ENCODE assay signal across 26 mouse cellular contexts in the genomic region with DNA sequence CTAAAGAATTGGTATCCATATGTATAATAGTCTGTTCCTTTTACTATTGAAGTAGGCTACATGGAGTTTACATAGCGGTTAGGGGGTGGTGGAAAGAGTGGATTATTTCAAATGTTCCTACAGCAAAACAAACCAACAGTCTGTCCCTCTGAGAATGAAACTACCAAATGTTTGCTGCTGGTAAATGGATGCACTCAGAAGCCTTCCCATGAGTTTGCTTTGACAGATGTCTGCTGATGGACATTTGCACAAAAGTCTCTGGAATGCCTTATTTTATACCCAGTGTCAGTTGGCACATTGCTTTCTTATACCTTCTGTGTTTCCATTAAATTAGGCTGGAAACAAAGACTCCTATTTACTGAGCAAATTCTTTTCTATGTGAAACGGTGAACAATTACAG.
A peak's percentile ranks its signal among the peaks of the same experiment; 100 is the strongest.
DNase-seq lines count a peak whose midpoint lies in the region; ATAC-seq and TF ChIP-seq lines count a peak whose summit lies in the region.
"Had no signal": no experiment of that assay in that cellular context is flagged by ENCODE, and none has a peak within 500 bp of the region (broad histone marks: within the 10 kb centered on the region; RNA-seq: fewer than 3 reads in every experiment).

No protein-coding gene starts in this region.

- peak; percentile 71 for ATAC-seq in forebrain, embryonic 11.5 days (replicated peaks; ENCODE audit: low FRiP score)
- ATAC-seq in forebrain, embryonic 14.5 days = peak; percentile 92
- peak; percentile 66 for ATAC-seq in forebrain, postnatal 0 days
- ATAC-seq in lung, postnatal 0 days = no peak
- ATAC-seq: hindbrain, postnatal 0 days; inflammation-experienced regulatory T-cells, adult 6 months; intestine, embryonic 16.5 days; Patski had no signal

- H3K9me3 ChIP-seq in forebrain, embryonic 11.5 days (ENCODE audit: control insufficient read depth, low read length) = no peaks in the 10 kb centered on the region
- no peaks in the 10 kb centered on the region for H3K9me3 ChIP-seq in forebrain, embryonic 10.5 days
- H3K9me3 ChIP-seq in forebrain, embryonic 14.5 days (replicated peaks; ENCODE audit: control insufficient read depth, low read length) = no peaks in the 10 kb centered on the region
- H3K9me3 ChIP-seq in forebrain, postnatal 0 days (ENCODE audit: low read length) = no peaks in the 10 kb centered on the region
- no peaks in the 10 kb centered on the region for H3K9me3 ChIP-seq in lung, postnatal 0 days (ENCODE audit: low read length)
- H3K9me3 ChIP-seq: heart, embryonic 12.5 days; heart, embryonic 15.5 days; hindbrain, embryonic 10.5 days had no signal

- no peak for TF ChIP-seq CTCF in forebrain, postnatal 0 days (IDR thresholded peaks at IDR 0.05; ENCODE audit: low read depth)
- TF ChIP-seq CTCF in lung, postnatal 0 days (IDR thresholded peaks at IDR 0.05) = no peak

- H3K4me2 ChIP-seq in forebrain, embryonic 11.5 days (ENCODE audit: low read depth, low read length, severe bottlenecking) = no peak overlapping the region
- no peak overlapping the region for H3K4me2 ChIP-seq in forebrain, embryonic 14.5 days (ENCODE audit: low read length)
- H3K4me2 ChIP-seq in forebrain, postnatal 0 days (ENCODE audit: low read depth) = no peak overlapping the region
- H3K4me2 ChIP-seq in lung, postnatal 0 days (replicated peaks; ENCODE audit: low read depth, low read length) = no peak overlapping the region
- H3K4me2 ChIP-seq: heart, embryonic 12.5 days; heart, embryonic 15.5 days; hindbrain, embryonic 14.5 days had no signal

- H3K27ac ChIP-seq in forebrain, embryonic 11.5 days (ENCODE audit: low read depth, low read length) = no peak overlapping the region
- H3K27ac ChIP-seq in forebrain, embryonic 10.5 days = no peak overlapping the region
- no peak overlapping the region for H3K27ac ChIP-seq in forebrain, embryonic 14.5 days (ENCODE audit: low read depth, low read length)
- no peak overlapping the region for H3K27ac ChIP-seq in forebrain, postnatal 0 days (ENCODE audit: low read depth, low read length)
- H3K27ac ChIP-seq in lung, postnatal 0 days (ENCODE audit: low read length) = no peak overlapping the region
- H3K27ac ChIP-seq: heart, embryonic 15.5 days; hindbrain, embryonic 10.5 days; hindbrain, embryonic 14.5 days; hindbrain, postnatal 0 days had no signal

- no peak for TF ChIP-seq EP300 in lung, postnatal 0 days (IDR thresholded peaks at IDR 0.05)

- no peak for DNase-seq in forebrain, embryonic 11.5 days (ENCODE audit: low spot score)
- no peak for DNase-seq in forebrain, embryonic 10.5 days (ENCODE audit: extremely low spot score, low spot score)
- DNase-seq in forebrain, embryonic 14.5 days (ENCODE audit: low spot score) = peak; percentile 83
- peak; percentile 18 for DNase-seq in forebrain, postnatal 0 days
- DNase-seq in retina, postnatal 1 day = no peak
- DNase-seq in lung, postnatal 0 days (ENCODE audit: low spot score) = no peak
- DNase-seq: adrenal gland, postnatal 10 days; adrenal gland, postnatal 36 days; cerebellum, adult 11-12 months; cerebellum, adult 8-10 months; cerebellum, postnatal 14 days; gastrocnemius, postnatal 25 days; heart, adult 18-20 months; heart, postnatal 10 days; heart, postnatal 36 days; kidney, adult 18-20 months had no signal

- H3K4me1 ChIP-seq in forebrain, embryonic 11.5 days (replicated peaks; ENCODE audit: control insufficient read depth, insufficient read depth, low read length) = no peaks in the 10 kb centered on the region
- no peaks in the 10 kb centered on the region; the same call in 1 of the 2 replicates for H3K4me1 ChIP-seq in forebrain, embryonic 10.5 days
- no peaks in the 10 kb centered on the region for H3K4me1 ChIP-seq in forebrain, embryonic 14.5 days (ENCODE audit: control insufficient read depth, insufficient read depth, low read length)
- H3K4me1 ChIP-seq in forebrain, postnatal 0 days (ENCODE audit: insufficient read depth) = no peaks in the 10 kb centered on the region
- H3K4me1 ChIP-seq in lung, postnatal 0 days (ENCODE audit: insufficient read depth, low read depth, low read length) = no peaks in the 10 kb centered on the region
- H3K4me1 ChIP-seq: heart, embryonic 12.5 days; heart, embryonic 15.5 days; hindbrain, embryonic 10.5 days had no signal

- H3K27me3 ChIP-seq in forebrain, embryonic 11.5 days (ENCODE audit: control insufficient read depth, insufficient read depth, low read length) = no peaks in the 10 kb centered on the region
- no peaks in the 10 kb centered on the region for H3K27me3 ChIP-seq in forebrain, embryonic 10.5 days (ENCODE audit: poor library complexity, severe bottlenecking)
- H3K27me3 ChIP-seq in forebrain, embryonic 14.5 days (replicated peaks; ENCODE audit: control insufficient read depth, insufficient read depth, low read length) = no peaks in the 10 kb centered on the region
- H3K27me3 ChIP-seq in forebrain, postnatal 0 days (ENCODE audit: insufficient read depth, low read length) = no peaks in the 10 kb centered on the region
- H3K27me3 ChIP-seq in lung, postnatal 0 days (replicated peaks; ENCODE audit: insufficient read depth, low read length) = no peaks in the 10 kb centered on the region
- H3K27me3 ChIP-seq: CH12.LX; heart, embryonic 12.5 days; heart, embryonic 15.5 days; Patski had no signal

- H3K36me3 ChIP-seq in forebrain, embryonic 11.5 days (ENCODE audit: control insufficient read depth, insufficient read depth, low read length) = no peaks in the 10 kb centered on the region
- no peaks in the 10 kb centered on the region for H3K36me3 ChIP-seq in forebrain, embryonic 10.5 days (replicated peaks)
- H3K36me3 ChIP-seq in forebrain, embryonic 14.5 days (ENCODE audit: control insufficient read depth, insufficient read depth, low read length) = no peaks in the 10 kb centered on the region
- H3K36me3 ChIP-seq in forebrain, postnatal 0 days (ENCODE audit: insufficient read depth) = no peaks in the 10 kb centered on the region
- no peaks in the 10 kb centered on the region for H3K36me3 ChIP-seq in lung, postnatal 0 days (ENCODE audit: insufficient read depth, low read length)
- H3K36me3 ChIP-seq: G1E; heart, embryonic 12.5 days; heart, embryonic 15.5 days; hindbrain, embryonic 10.5 days had no signal

- H3K4me3 ChIP-seq in forebrain, embryonic 11.5 days (ENCODE audit: low read depth, low read length) = no peak overlapping the region
- no peak overlapping the region for H3K4me3 ChIP-seq in forebrain, embryonic 10.5 days
- no peak overlapping the region for H3K4me3 ChIP-seq in forebrain, embryonic 14.5 days (ENCODE audit: low read depth, low read length)
- no peak overlapping the region for H3K4me3 ChIP-seq in forebrain, postnatal 0 days (ENCODE audit: low read depth, low read length)
- H3K4me3 ChIP-seq in lung, postnatal 0 days (ENCODE audit: low read depth, low read length) = no peak overlapping the region
- H3K4me3 ChIP-seq: heart, embryonic 12.5 days; heart, embryonic 15.5 days; hindbrain, embryonic 10.5 days had no signal

- 58% methylated on average over 2 of the region's 2 CpGs for WGBS in forebrain, embryonic 11.5 days
- WGBS in forebrain, embryonic 10.5 days = 78% methylated on average over 2 of the region's 2 CpGs
- 24% methylated on average over 2 of the region's 2 CpGs for WGBS in forebrain, embryonic 14.5 days
- WGBS in forebrain, postnatal 0 days = 24% methylated on average over 2 of the region's 2 CpGs
- 84% methylated on average over 2 of the region's 2 CpGs for WGBS in lung, postnatal 0 days

- H3K9ac ChIP-seq in forebrain, embryonic 11.5 days (ENCODE audit: low read length) = no peak overlapping the region
- H3K9ac ChIP-seq in forebrain, embryonic 14.5 days (ENCODE audit: low read length) = no peak overlapping the region
- no peak overlapping the region for H3K9ac ChIP-seq in forebrain, postnatal 0 days
- no peak overlapping the region for H3K9ac ChIP-seq in lung, postnatal 0 days (replicated peaks; ENCODE audit: low read depth)
- H3K9ac ChIP-seq: heart, embryonic 12.5 days; heart, embryonic 15.5 days; hindbrain, embryonic 14.5 days had no signal

Comparison
In these comparisons a context has a peak if more than half of its experiments do, and no peak if none do; other contexts are left out.
1. DNase-seq: peak in forebrain, embryonic 14.5 days (single experiment) and forebrain, postnatal 0 days (single experiment); none in forebrain, embryonic 11.5 days (single experiment), forebrain, embryonic 10.5 days (single experiment), retina, postnatal 1 day (single experiment) and lung, postnatal 0 days (single experiment).